Mouse (Mus musculus) liver, embryonic 11.5 days (tissue): Measurements from ENCODE around the gene Amdhd1. TPM values are rescaled to one million over a fixed set of nuclear protein-coding genes. Genes with fewer than 3 reads are reported as not detected.
A peak's percentile ranks its signal among the peaks of the same experiment; 100 is the strongest.
"Not testable (repeated sequence)": the region's sequence is repeated elsewhere in the genome, so short reads cannot be mapped to it uniquely, and the experiment has no call there.

ENCODE experiments used
- ATAC-seq: fragments of 200-750 bp; cut with Nextera tagmentation; replicated peaks from 2 replicates; pipeline ENCODE4 v1.8.0; 2017; ENCODE audit warnings: moderate number of reproducible peaks, mild to moderate bottlenecking, moderate TSS enrichment, moderate library complexity; ENCODE audit not compliant: low FRiP score
- DNase-seq: peaks from one replicate; pipeline ENCODE4 v3.0.0-alpha.2; 2017; ENCODE audit warnings: low spot score
- H3K27ac ChIP-seq: fragments of 300-500 bp; sonication (generic); 2 replicates; pipeline ENCODE4 v1.5.1; 2014; ENCODE audit warnings: mild to moderate bottlenecking, low read depth, low read length, control low read depth
- H3K27me3 ChIP-seq: fragments of 300-500 bp; sonication (generic); replicated peaks from 2 replicates; pipeline ENCODE4 v1.6.1; 2014; ENCODE audit warnings: low read length, mixed read lengths; ENCODE audit not compliant: control insufficient read depth, insufficient read depth
- H3K36me3 ChIP-seq: fragments of 300-500 bp; sonication (generic); 2 replicates; pipeline ENCODE4 v1.6.1; 2014; ENCODE audit warnings: mild to moderate bottlenecking, low read length, moderate library complexity, mixed read lengths; ENCODE audit not compliant: control insufficient read depth, insufficient read depth
- H3K4me1 ChIP-seq: fragments of 300-500 bp; sonication (generic); replicated peaks from 2 replicates; pipeline ENCODE4 v1.6.1; 2014; ENCODE audit warnings: low read length, mixed read lengths; ENCODE audit not compliant: control insufficient read depth, insufficient read depth
- H3K4me2 ChIP-seq: fragments of 300-500 bp; sonication (generic); 2 replicates; pipeline ENCODE4 v1.6.1; 2014; ENCODE audit warnings: mild to moderate bottlenecking, control low read depth, moderate library complexity
- H3K4me3 ChIP-seq: fragments of 300-500 bp; sonication (generic); 2 replicates; pipeline ENCODE4 v1.5.1; 2014; ENCODE audit warnings: low read depth, low read length, control low read depth
- H3K9ac ChIP-seq: fragments of 300-500 bp; sonication (generic); 2 replicates; pipeline ENCODE4 v1.6.1; 2014; ENCODE audit warnings: low read depth, low read length, control low read depth
- H3K9me3 ChIP-seq: fragments of 300-500 bp; sonication (generic); 2 replicates; pipeline ENCODE4 v1.6.1; 2016; ENCODE audit warnings: low read length, inconsistent platforms, mixed read lengths; ENCODE audit not compliant: control insufficient read depth
- WGBS: fragments of 180-500 bp; shearing (Covaris S2); extraction: QIAGEN DNeasy Blood & Tissue Kit; methylation state at CpG from one replicate; pipeline ENCODE4 v1.1.7; 2014; 5-methylcytosine and 5-hydroxymethylcytosine counted together
- polyA plus RNA-seq: library from polyadenylated mRNA; unstranded; fragments of >200 nt; fragmentation: Nextera tagmentation; extraction: Ambion mirVana; gene quantifications from 2 replicates; pipeline ENCODE4 v1.2.1, GENCODE M21; 2014

The Amdhd1 gene
- polyA plus RNA-seq, 1 experiment from 2014 or later: 6.2 TPM

DNA sequence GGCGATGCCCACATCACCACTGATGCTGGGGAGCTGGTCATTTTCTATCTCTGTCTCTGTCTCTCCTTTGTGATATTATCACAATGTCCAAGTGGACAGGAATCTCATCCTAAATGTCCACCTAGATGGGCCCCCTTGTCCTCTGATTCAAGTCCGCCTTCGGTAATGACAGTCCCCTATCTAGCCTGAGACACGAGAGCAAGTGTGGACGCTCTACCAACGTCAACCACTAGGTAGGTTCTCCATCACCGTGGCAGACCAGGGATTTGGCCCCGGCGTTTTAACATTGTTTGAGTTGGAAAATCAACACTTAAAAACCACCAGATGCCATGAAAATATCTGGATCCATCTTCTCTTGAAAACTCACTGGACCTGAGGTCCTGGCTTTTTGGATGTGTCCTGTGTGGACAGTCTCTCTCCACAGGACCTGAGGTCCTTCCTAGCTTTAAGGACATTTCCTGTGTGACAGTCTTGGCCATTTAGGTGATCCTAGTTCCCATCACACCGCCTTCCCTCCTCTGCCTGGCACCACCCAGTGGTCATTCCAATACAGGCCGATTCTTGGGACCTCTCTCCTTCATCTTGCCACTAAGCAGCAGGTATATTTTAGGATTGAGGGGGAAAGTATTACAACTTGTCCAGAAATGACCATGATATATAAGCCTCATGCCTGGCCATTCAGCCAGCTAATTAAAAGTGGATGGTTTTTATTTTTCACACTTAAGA, 28.2 kb upstream of the Amdhd1 start:
- H3K27ac ChIP-seq: no peak overlapping the region
- no peaks in the 10 kb centered on the region for H3K4me1 ChIP-seq
- H3K4me2 ChIP-seq: no peak overlapping the region
- ATAC-seq (no peak), DNase-seq (no peak)
- no peaks in the 10 kb centered on the region for H3K9me3 ChIP-seq
- WGBS: 85% methylated on average over 11 of the region's 11 CpGs
- H3K9ac ChIP-seq: no peak overlapping the region
- no peaks in the 10 kb centered on the region for H3K27me3 ChIP-seq
- no peak overlapping the region for H3K4me3 ChIP-seq
- H3K36me3 ChIP-seq: no peaks in the 10 kb centered on the region

DNA sequence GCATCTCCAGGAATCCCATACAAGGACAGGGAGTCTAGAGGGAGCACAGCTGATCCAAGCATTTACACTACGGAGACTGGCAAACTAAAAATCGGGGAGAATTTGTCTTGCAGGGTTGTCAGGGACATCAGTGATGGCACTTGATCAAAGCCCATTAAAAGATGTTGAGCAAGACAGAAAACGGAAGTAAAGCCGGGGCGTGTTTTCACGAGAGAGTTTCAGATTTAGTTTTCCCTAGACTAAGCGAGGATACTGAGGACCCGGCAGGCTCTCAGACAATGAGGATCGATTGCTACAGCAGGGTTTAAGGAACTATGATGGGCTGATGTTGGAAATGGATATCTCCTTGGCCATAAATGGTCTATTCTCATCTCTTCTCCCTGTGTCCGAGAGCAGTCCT, 27.2 kb upstream of the Amdhd1 start:
- Histone ChIP-seq H3K9ac (no peak overlapping the region), H3K4me2 (no peak overlapping the region), H3K27ac (no peak overlapping the region), H3K9me3 (no peaks in the 10 kb centered on the region), H3K36me3 (no peaks in the 10 kb centered on the region), H3K4me1 (no peaks in the 10 kb centered on the region), H3K4me3 (no peak overlapping the region), H3K27me3 (no peaks in the 10 kb centered on the region)
- no peak for DNase-seq
- ATAC-seq: no peak
- WGBS: 81% methylated on average over 10 of the region's 10 CpGs

GRCm38 (mm10) chr10:93564518-93565090, 24.8 kb upstream of the Amdhd1 start:
- WGBS: 64% methylated on average over 14 of the region's 14 CpGs
- ATAC-seq: no peak
- no peaks in the 10 kb centered on the region for H3K36me3 ChIP-seq
- H3K4me2 ChIP-seq: no peak overlapping the region
- H3K27me3 ChIP-seq: no peaks in the 10 kb centered on the region
- no peak overlapping the region for H3K27ac ChIP-seq
- no peak for DNase-seq
- H3K4me3 ChIP-seq: no peak overlapping the region
- H3K4me1 ChIP-seq: no peaks in the 10 kb centered on the region
- no peaks in the 10 kb centered on the region for H3K9me3 ChIP-seq
- H3K9ac ChIP-seq: no peak overlapping the region

- no peaks in the 10 kb centered on the region for H3K9me3 ChIP-seq
- H3K4me3 ChIP-seq: no peak overlapping the region
- H3K27ac ChIP-seq: no peak overlapping the region
- no peaks in the 10 kb centered on the region for H3K27me3 ChIP-seq
- DNase-seq (no peak), ATAC-seq (peak; percentile 53)
- H3K4me2 ChIP-seq: no peak overlapping the region
- H3K4me1 ChIP-seq: no peaks in the 10 kb centered on the region
- 43% methylated on average over 9 of the region's 9 CpGs for WGBS
- no peaks in the 10 kb centered on the region for H3K36me3 ChIP-seq
- no peak overlapping the region for H3K9ac ChIP-seq
Measured at GRCm38 (mm10) chr10:93559786-93560185, 20.0 kb upstream of the Amdhd1 start.

DNA sequence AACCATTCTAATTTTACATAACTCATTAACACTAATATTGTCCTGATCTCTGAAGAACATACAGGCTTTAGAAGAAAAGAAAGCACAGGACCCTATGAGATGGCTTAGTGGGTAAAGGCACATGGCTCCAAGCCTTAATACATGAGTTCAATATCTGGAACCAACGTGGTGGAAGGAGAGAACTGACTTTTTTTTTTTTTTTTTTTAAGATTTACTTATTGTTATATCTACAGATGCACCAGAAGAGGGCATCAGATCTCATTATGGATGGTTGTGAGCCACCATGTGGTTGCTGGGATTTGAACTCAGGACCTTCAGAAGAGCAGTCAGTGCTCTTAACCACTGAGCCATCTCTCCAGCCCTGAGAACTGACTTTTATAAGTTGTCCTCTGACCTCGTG, 18.1 kb upstream of the Amdhd1 start:
- H3K9ac ChIP-seq, H3K27ac ChIP-seq, ATAC-seq, DNase-seq, H3K4me3 ChIP-seq, H3K4me1 ChIP-seq, H3K27me3 ChIP-seq, H3K36me3 ChIP-seq, H3K9me3 ChIP-seq, H3K4me2 ChIP-seq: not testable (repeated sequence)
- 77% methylated on average over 2 of the region's 2 CpGs for WGBS

GRCm38 (mm10) chr10:93552596-93552995, 12.8 kb upstream of the Amdhd1 start:
- Histone ChIP-seq H3K27ac (no peak overlapping the region), H3K27me3 (no peaks in the 10 kb centered on the region), H3K9me3 (no peaks in the 10 kb centered on the region), H3K4me2 (no peak overlapping the region), H3K4me1 (no peaks in the 10 kb centered on the region), H3K4me3 (no peak overlapping the region), H3K9ac (no peak overlapping the region), H3K36me3 (no peaks in the 10 kb centered on the region)
- ATAC-seq (no peak), DNase-seq (no peak)
- WGBS: 74% methylated on average over 8 of the region's 8 CpGs

GRCm38 (mm10) chr10:93549821-93550220, 10.0 kb upstream of the Amdhd1 start:
- H3K9ac ChIP-seq: no peak overlapping the region
- H3K9me3 ChIP-seq: no peaks in the 10 kb centered on the region
- H3K4me1 ChIP-seq: no peaks in the 10 kb centered on the region
- H3K27ac ChIP-seq: no peak overlapping the region
- no peaks in the 10 kb centered on the region for H3K36me3 ChIP-seq
- WGBS: 73% methylated on average over 10 of the region's 10 CpGs
- H3K27me3 ChIP-seq: no peaks in the 10 kb centered on the region
- ATAC-seq: no peak
- no peak for DNase-seq
- H3K4me3 ChIP-seq: no peak overlapping the region
- no peak overlapping the region for H3K4me2 ChIP-seq

- no peaks in the 10 kb centered on the region for H3K36me3 ChIP-seq
- 14% methylated on average over 7 of the region's 7 CpGs for WGBS
Measured at GRCm38 (mm10) chr10:93548991-93549390, 9.2 kb upstream of the Amdhd1 start.

GRCm38 (mm10) chr10:93547741-93548270, 8.0 kb upstream of the Amdhd1 start:
- DNase-seq: no peak
- WGBS: 91% methylated on average over 4 of the region's 4 CpGs
- H3K4me2 ChIP-seq: no peak overlapping the region
- H3K27me3 ChIP-seq: no peaks in the 10 kb centered on the region
- H3K4me1 ChIP-seq: no peaks in the 10 kb centered on the region
- H3K36me3 ChIP-seq: no peaks in the 10 kb centered on the region
- ATAC-seq: no peak
- H3K9me3 ChIP-seq: no peaks in the 10 kb centered on the region
- no peak overlapping the region for H3K27ac ChIP-seq
- H3K4me3 ChIP-seq: no peak overlapping the region
- H3K9ac ChIP-seq: no peak overlapping the region

More at GRCm38 (mm10) chr10:93548991-93549390, 9.2 kb upstream of the Amdhd1 start:
- no peak overlapping the region for H3K9ac ChIP-seq
- H3K27me3 ChIP-seq: no peaks in the 10 kb centered on the region
- H3K9me3 ChIP-seq: no peaks in the 10 kb centered on the region
- no peak overlapping the region for H3K4me2 ChIP-seq
- no peak overlapping the region for H3K27ac ChIP-seq
- H3K4me3 ChIP-seq: no peak overlapping the region
- DNase-seq: peak; percentile 51
- ATAC-seq: peak; percentile 64
- no peaks in the 10 kb centered on the region for H3K4me1 ChIP-seq
